Mouse (Mus musculus) liver, postnatal 0 days (tissue): ENCODE measurements around the gene Exosc10. TPM values are rescaled to one million over a fixed set of nuclear protein-coding genes. Genes with fewer than 3 reads are reported as not detected.

Experiments
- ATAC-seq: fragments of 200-750 bp; cut with Nextera tagmentation; 2 replicates; pipeline ENCODE4 v1.8.0; 2017; ENCODE audit warnings: mild to moderate bottlenecking, moderate library complexity
- DNase-seq: peaks from one replicate; pipeline ENCODE4 v3.0.0-alpha.2; 2016
- H3K27ac ChIP-seq: fragments of 300-500 bp; sonication (generic); 2 replicates; pipeline ENCODE4 v1.5.1; 2014; ENCODE audit warnings: antibody characterized with exemption, moderate library complexity, mild to moderate bottlenecking, low read depth
- H3K27me3 ChIP-seq: fragments of 300-500 bp; sonication (generic); 2 replicates; pipeline ENCODE4 v1.6.1; 2014; ENCODE audit warnings: low read length, control low read depth, mixed read lengths; ENCODE audit not compliant: insufficient read depth
- H3K36me3 ChIP-seq: fragments of 300-500 bp; sonication (generic); replicated peaks from 2 replicates; pipeline ENCODE4 v1.6.1; 2014; ENCODE audit warnings: mild to moderate bottlenecking, control low read depth, low read length, moderate library complexity, mixed read lengths; ENCODE audit not compliant: insufficient read depth
- H3K4me1 ChIP-seq: fragments of 300-500 bp; sonication (generic); 2 replicates; pipeline ENCODE4 v1.6.1; 2014; ENCODE audit warnings: antibody characterized with exemption, mild to moderate bottlenecking, control low read depth; ENCODE audit not compliant: insufficient read depth
- H3K4me2 ChIP-seq: fragments of 300-500 bp; sonication (generic); 2 replicates; pipeline ENCODE4 v1.6.1; 2014; ENCODE audit warnings: low read depth, mild to moderate bottlenecking, low read length, moderate library complexity, mixed read lengths
- H3K4me3 ChIP-seq: fragments of 300-500 bp; sonication (generic); 2 replicates; pipeline ENCODE4 v1.5.1; 2014; ENCODE audit warnings: low read depth, low read length
- H3K9ac ChIP-seq: fragments of 300-500 bp; sonication (generic); replicated peaks from 2 replicates; pipeline ENCODE4 v1.6.1; 2014; ENCODE audit warnings: mild to moderate bottlenecking, moderate library complexity
- H3K9me3 ChIP-seq: fragments of 300-500 bp; sonication (generic); 2 replicates; pipeline ENCODE4 v1.6.1; 2016; ENCODE audit warnings: mild to moderate bottlenecking, control low read depth, low read length, mixed read lengths
- CTCF ChIP-seq: sonication (generic); IDR thresholded peaks from 2 replicates; pipeline ENCODE4 v1.5.1; 2016; ENCODE audit warnings: antibody characterized with exemption, low read depth
- EP300 ChIP-seq: IDR thresholded peaks from 2 replicates; pipeline ENCODE4 v1.6.1; 2016; ENCODE audit warnings: antibody characterized with exemption, low read depth, mild to moderate bottlenecking
- WGBS: fragments of 180-500 bp; shearing (Covaris S2); extraction: QIAGEN DNeasy Blood & Tissue Kit; methylation state at CpG from one replicate; pipeline ENCODE4 v1.1.7; 2014; ENCODE audit not compliant: insufficient replicate concordance; 5-methylcytosine and 5-hydroxymethylcytosine counted together
- polyA plus RNA-seq: library from polyadenylated mRNA; unstranded; fragments of >200 nt; fragmentation: Nextera tagmentation; extraction: Ambion mirVana; gene quantifications from 2 replicates; pipeline ENCODE4 v1.2.1, GENCODE M21; 2015

Gene Exosc10
- polyA plus RNA-seq, 1 experiment from 2014 or later = 17.5 TPM

DNA sequence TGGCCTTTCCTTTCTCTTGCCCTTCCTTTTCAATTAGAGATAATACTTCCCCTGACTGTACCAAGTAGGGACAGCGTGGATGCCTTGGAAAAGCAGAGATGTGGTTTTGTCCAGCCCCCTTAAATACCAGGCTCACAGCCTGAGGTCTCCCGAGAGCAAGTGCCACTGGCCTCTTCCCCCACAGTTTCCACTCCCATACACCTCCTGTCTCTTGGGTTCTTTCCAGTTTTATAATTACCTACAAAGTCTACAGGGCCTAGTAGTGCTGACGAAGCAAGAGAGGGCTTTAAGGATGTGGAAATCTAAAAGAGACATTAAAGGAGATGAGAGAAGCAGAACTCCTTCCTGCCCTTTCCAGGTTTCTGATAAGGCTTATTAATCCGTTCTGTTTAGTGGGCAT, 40.4 kb upstream of the Exosc10 start:
- no peak overlapping the region for H3K27ac ChIP-seq
- no peak overlapping the region for H3K4me3 ChIP-seq
- no peaks in the 10 kb centered on the region for H3K9me3 ChIP-seq
- ATAC-seq (no peak), DNase-seq (no peak)
- no peak overlapping the region for H3K9ac ChIP-seq
- H3K4me2 ChIP-seq = no peak overlapping the region
- H3K4me1 ChIP-seq = no peaks in the 10 kb centered on the region
- no peaks in the 10 kb centered on the region for H3K27me3 ChIP-seq
- no peak for TF ChIP-seq CTCF
- TF ChIP-seq EP300 = no peak
- H3K36me3 ChIP-seq = peaks cover 47% of the 10 kb centered on the region
- WGBS = 64% methylated on average over 4 of the region's 4 CpGs

DNA sequence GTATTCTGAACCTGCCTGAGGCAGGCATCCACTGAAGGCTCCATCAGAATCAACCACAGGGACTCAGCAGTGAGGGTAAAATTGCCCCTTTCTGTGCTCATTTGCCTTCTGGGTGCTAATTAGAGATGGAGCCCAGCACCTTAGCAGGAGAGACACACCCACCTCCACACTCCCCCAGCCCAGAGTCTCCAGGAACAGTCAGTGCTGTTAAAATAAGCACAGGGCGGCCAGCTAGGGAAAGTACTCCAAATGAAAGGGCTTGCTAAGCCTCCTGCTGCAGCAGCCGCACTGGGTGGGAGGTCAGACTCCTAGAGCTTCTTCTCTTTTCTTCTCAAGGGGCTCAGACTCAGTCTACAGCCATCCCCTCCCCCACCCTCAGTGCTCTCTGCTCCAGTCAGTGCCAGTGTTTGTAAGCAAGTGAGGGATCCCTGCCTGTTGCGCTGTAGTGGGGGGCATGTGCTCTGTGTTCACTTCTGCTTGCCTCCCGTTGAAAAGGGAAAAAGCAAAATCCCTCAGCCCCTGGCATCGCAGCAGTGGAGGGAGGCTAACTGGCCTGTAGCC, 39.9 kb upstream of the Exosc10 start:
- ATAC-seq (no peak), DNase-seq (no peak)
- H3K27ac ChIP-seq = no peak overlapping the region
- H3K9ac ChIP-seq = no peak overlapping the region
- TF ChIP-seq CTCF (no peak), EP300 (no peak)
- no peaks in the 10 kb centered on the region for H3K27me3 ChIP-seq
- peaks cover 47% of the 10 kb centered on the region for H3K36me3 ChIP-seq
- H3K4me1 ChIP-seq = no peaks in the 10 kb centered on the region
- 81% methylated on average over 5 of the region's 5 CpGs for WGBS
- no peaks in the 10 kb centered on the region for H3K9me3 ChIP-seq
- H3K4me2 ChIP-seq = no peak overlapping the region
- no peak overlapping the region for H3K4me3 ChIP-seq

GRCm38 (mm10) chr4:148523538-148523937, 34.7 kb upstream of the Exosc10 start:
- Histone ChIP-seq H3K27me3 (no peaks in the 10 kb centered on the region), H3K27ac (no peak overlapping the region), H3K4me1 (no peaks in the 10 kb centered on the region), H3K9ac (no peak overlapping the region), H3K4me2 (no peak overlapping the region), H3K9me3 (no peaks in the 10 kb centered on the region), H3K36me3 (peaks cover 59% of the 10 kb centered on the region), H3K4me3 (no peak overlapping the region)
- 74% methylated on average over 7 of the region's 7 CpGs for WGBS
- ATAC-seq = no peak
- no peak for TF ChIP-seq CTCF
- no peak for TF ChIP-seq EP300
- no peak for DNase-seq

DNA sequence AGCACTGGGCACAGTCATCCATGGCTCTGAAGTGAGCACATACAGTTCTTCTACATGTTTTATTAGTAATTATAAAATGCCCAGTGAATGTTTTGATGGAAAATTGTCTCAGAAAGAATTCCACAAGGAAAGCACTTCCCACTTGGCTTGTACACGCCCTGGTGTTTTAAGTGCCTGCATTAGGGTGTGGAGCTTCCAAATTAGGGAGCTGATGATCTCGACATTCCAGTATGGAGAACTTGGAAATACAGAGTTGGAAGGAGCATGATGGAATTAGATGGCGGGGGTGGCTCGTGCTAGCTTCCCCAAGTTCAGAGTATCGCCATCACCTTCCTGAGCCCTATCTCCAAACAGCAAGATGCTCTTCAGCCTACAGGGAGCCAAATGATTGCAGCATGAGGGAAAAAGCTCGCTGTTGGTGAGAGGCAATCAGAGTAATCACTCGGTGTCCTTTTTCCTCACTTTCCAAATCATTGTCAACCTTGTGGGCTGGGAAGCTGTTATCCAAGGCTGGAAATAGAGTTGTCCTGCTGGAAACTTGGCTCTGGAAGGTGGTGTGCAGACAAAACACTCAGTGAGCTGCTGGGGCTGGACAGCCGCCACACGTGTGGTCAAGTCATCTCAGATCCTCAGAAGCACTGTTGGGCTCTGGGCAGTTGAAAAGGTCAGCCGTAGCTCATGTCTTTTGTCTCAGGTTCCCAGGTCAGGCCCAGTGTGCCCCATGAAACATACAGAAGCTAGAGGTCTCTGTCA, 30.9 kb upstream of the Exosc10 start:
- H3K4me2 ChIP-seq = no peak overlapping the region
- H3K9me3 ChIP-seq = no peaks in the 10 kb centered on the region
- peaks cover 62% of the 10 kb centered on the region for H3K36me3 ChIP-seq
- DNase-seq = no peak
- no peaks in the 10 kb centered on the region for H3K4me1 ChIP-seq
- no peak for TF ChIP-seq EP300
- TF ChIP-seq CTCF = no peak
- no peak for ATAC-seq
- no peaks in the 10 kb centered on the region for H3K27me3 ChIP-seq
- H3K27ac ChIP-seq = no peak overlapping the region
- WGBS = 83% methylated on average over 10 of the region's 10 CpGs
- H3K9ac ChIP-seq = no peak overlapping the region
- H3K4me3 ChIP-seq = no peak overlapping the region

- Histone ChIP-seq H3K27ac (no peak overlapping the region), H3K4me2 (no peak overlapping the region), H3K27me3 (no peaks in the 10 kb centered on the region), H3K36me3 (peaks cover 66% of the 10 kb centered on the region), H3K4me1 (no peaks in the 10 kb centered on the region), H3K9ac (no peak overlapping the region), H3K9me3 (no peaks in the 10 kb centered on the region), H3K4me3 (no peak overlapping the region)
- ATAC-seq (no peak), DNase-seq (no peak)
- TF ChIP-seq EP300 (no peak), CTCF (no peak)
- 91% methylated on average over 5 of the region's 5 CpGs for WGBS
Measured at GRCm38 (mm10) chr4:148530351-148530750, 27.9 kb upstream of the Exosc10 start.

DNA sequence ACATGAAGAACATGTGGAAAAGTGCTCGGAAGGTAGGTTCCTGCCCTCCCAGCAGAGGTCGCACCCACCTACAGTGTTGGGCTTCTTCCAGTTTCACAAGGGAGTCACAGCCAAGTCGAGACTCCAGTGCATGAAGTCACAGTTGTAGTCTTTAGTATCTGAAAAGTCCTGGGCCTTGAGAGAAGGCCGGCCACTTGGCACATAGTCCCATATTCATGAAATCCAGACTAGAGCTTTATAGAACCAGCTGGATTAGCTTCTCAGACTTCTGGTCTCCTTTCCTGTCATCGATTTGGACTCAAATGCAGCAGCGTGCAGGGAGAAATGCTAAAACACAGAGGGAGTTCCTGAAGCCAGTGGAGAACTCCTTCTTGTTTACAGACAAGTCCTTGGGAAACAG, 27.5 kb upstream of the Exosc10 start:
- no peak overlapping the region for H3K27ac ChIP-seq
- DNase-seq = no peak
- no peaks in the 10 kb centered on the region for H3K9me3 ChIP-seq
- H3K4me1 ChIP-seq = no peaks in the 10 kb centered on the region
- 81% methylated on average over 6 of the region's 6 CpGs for WGBS
- H3K9ac ChIP-seq = no peak overlapping the region
- H3K27me3 ChIP-seq = no peaks in the 10 kb centered on the region
- H3K36me3 ChIP-seq = peaks cover 67% of the 10 kb centered on the region
- no peak for ATAC-seq
- no peak overlapping the region for H3K4me3 ChIP-seq
- no peak overlapping the region for H3K4me2 ChIP-seq
- no peak for TF ChIP-seq CTCF
- TF ChIP-seq EP300 = no peak
